Mouse (Mus musculus): ENCODE data around the gene Gm20388. TPM values are rescaled to one million over a fixed set of nuclear protein-coding genes. Genes with fewer than 3 reads are reported as not detected.

The Gm20388 gene
- total RNA-seq, 1 experiment, result 27.0 TPM

GRCm38 (mm10) chr8:122329553-122330239, 2419.1 kb downstream of the Gm20388 start:
- H3K36me3 ChIP-seq (ENCODE audit: control insufficient read depth, insufficient read depth, low read length, poor library complexity, severe bottlenecking), result no peaks in the 10 kb centered on the region
- DNase-seq (ENCODE audit: low read depth, low spot score), result no peak
- H3K4me1 ChIP-seq (ENCODE audit: control insufficient read depth in 2 of 2, insufficient read depth in 2 of 2, low read length in 2 of 2, poor library complexity in 1 of 2), result peaks cover 0 to 5% of the 10 kb centered on the region in 2 experiments; a peak in 2 of 4 replicates
- H3K27ac ChIP-seq (ENCODE audit: insufficient read depth, low read depth, low read length, poor library complexity, severe bottlenecking), result no peak overlapping the region
- H3K9me3 ChIP-seq (ENCODE audit: control insufficient read depth, insufficient read depth, low read depth, low read length), result no peaks in the 10 kb centered on the region
- H3K9ac ChIP-seq (ENCODE audit: insufficient read depth, low read depth, low read length, poor library complexity, severe bottlenecking), result no peak overlapping the region
- no peak for TF ChIP-seq MAFK (IDR thresholded peaks at IDR 0.05; ENCODE audit: insufficient read depth, low read depth, low read length)
- no peak for TF ChIP-seq ZC3H11A (IDR thresholded peaks at IDR 0.05; ENCODE audit: borderline replicate concordance, low read depth, low read length)
- no peak for TF ChIP-seq ZNF384 (IDR thresholded peaks at IDR 0.05; ENCODE audit: low read depth, low read length)
- TF ChIP-seq CHD2 (IDR thresholded peaks at IDR 0.05; ENCODE audit: low read depth, low read length), result no peak
- TF ChIP-seq HCFC1 (IDR thresholded peaks at IDR 0.05; ENCODE audit: borderline replicate concordance, insufficient read depth, low read length), result no peak
- in situ Hi-C loops (cut with MboI; ENCODE audit: low sequenced_read_pairs in 2 of 2, unreplicated experiment in 2 of 2), result loop anchor here in 1 of 2 experiments (10.0 kb wide), 1 partner anchor 55 kb away; no protein-coding TSS in a partner anchor
- H3K4me3 ChIP-seq (ENCODE audit: insufficient read depth in 1 of 2, low read depth in 1 of 2, low read length in 2 of 2, poor library complexity in 1 of 2, severe bottlenecking in 1 of 2), result no peak overlapping the region

- Histone ChIP-seq H3K9ac (ENCODE audit: insufficient read depth, low read depth, low read length, poor library complexity, severe bottlenecking) (no peak overlapping the region), H3K27ac (ENCODE audit: insufficient read depth, low read depth, low read length, poor library complexity, severe bottlenecking) (no peak overlapping the region)
Observed at GRCm38 (mm10) chr8:122330446-122331133, 2419.9 kb downstream of the Gm20388 start.

GRCm38 (mm10) chr8:122331134-122331523, 2420.5 kb downstream of the Gm20388 start:
- no peaks in the 10 kb centered on the region for H3K36me3 ChIP-seq (ENCODE audit: control insufficient read depth, insufficient read depth, low read length, poor library complexity, severe bottlenecking)
- no peak for TF ChIP-seq MAFK (IDR thresholded peaks at IDR 0.05; ENCODE audit: insufficient read depth, low read depth, low read length)
- TF ChIP-seq ZNF384 (IDR thresholded peaks at IDR 0.05; ENCODE audit: low read depth, low read length), result no peak
- no peak for TF ChIP-seq HCFC1 (IDR thresholded peaks at IDR 0.05; ENCODE audit: borderline replicate concordance, insufficient read depth, low read length)
- no peak for TF ChIP-seq ZC3H11A (IDR thresholded peaks at IDR 0.05; ENCODE audit: borderline replicate concordance, low read depth, low read length)
- no peak for TF ChIP-seq CHD2 (IDR thresholded peaks at IDR 0.05; ENCODE audit: low read depth, low read length)
- DNase-seq (ENCODE audit: low read depth, low spot score), result no peak
- no peak overlapping the region for H3K4me3 ChIP-seq (ENCODE audit: insufficient read depth in 1 of 2, low read depth in 1 of 2, low read length in 2 of 2, poor library complexity in 1 of 2, severe bottlenecking in 1 of 2)
- H3K4me1 ChIP-seq (ENCODE audit: control insufficient read depth in 2 of 2, insufficient read depth in 2 of 2, low read length in 2 of 2, poor library complexity in 1 of 2), result peaks cover 0 to 5% of the 10 kb centered on the region in 2 experiments; a peak in 1 of 4 replicates
- no peak overlapping the region for H3K9ac ChIP-seq (ENCODE audit: insufficient read depth, low read depth, low read length, poor library complexity, severe bottlenecking)
- in situ Hi-C loops (cut with MboI; ENCODE audit: low sequenced_read_pairs in 2 of 2, unreplicated experiment in 2 of 2), result loop anchor here in 1 of 2 experiments (10.0 kb wide), 1 partner anchor 56 kb away; no protein-coding TSS in a partner anchor
- no peak overlapping the region for H3K27ac ChIP-seq (ENCODE audit: insufficient read depth, low read depth, low read length, poor library complexity, severe bottlenecking)
- H3K9me3 ChIP-seq (ENCODE audit: control insufficient read depth, insufficient read depth, low read depth, low read length), result no peaks in the 10 kb centered on the region

More at GRCm38 (mm10) chr8:122330446-122331133, 2419.9 kb downstream of the Gm20388 start:
- in situ Hi-C loops (cut with MboI; ENCODE audit: low sequenced_read_pairs in 2 of 2, unreplicated experiment in 2 of 2), result loop anchor here in 1 of 2 experiments (10.0 kb wide), 1 partner anchor 56 kb away; no protein-coding TSS in a partner anchor
- Histone ChIP-seq H3K4me1 (ENCODE audit: control insufficient read depth in 2 of 2, insufficient read depth in 2 of 2, low read length in 2 of 2, poor library complexity in 1 of 2) (peaks cover 0 to 5% of the 10 kb centered on the region in 2 experiments; a peak in 1 of 4 replicates), H3K9me3 (ENCODE audit: control insufficient read depth, insufficient read depth, low read depth, low read length) (no peaks in the 10 kb centered on the region), H3K36me3 (ENCODE audit: control insufficient read depth, insufficient read depth, low read length, poor library complexity, severe bottlenecking) (no peaks in the 10 kb centered on the region), H3K4me3 (ENCODE audit: insufficient read depth in 1 of 2, low read depth in 1 of 2, low read length in 2 of 2, poor library complexity in 1 of 2, severe bottlenecking in 1 of 2) (no peak overlapping the region)
- TF ChIP-seq ZNF384 (IDR thresholded peaks at IDR 0.05; ENCODE audit: low read depth, low read length), result no peak
- TF ChIP-seq CHD2 (IDR thresholded peaks at IDR 0.05; ENCODE audit: low read depth, low read length), result no peak
- no peak for TF ChIP-seq ZC3H11A (IDR thresholded peaks at IDR 0.05; ENCODE audit: borderline replicate concordance, low read depth, low read length)
- no peak for TF ChIP-seq HCFC1 (IDR thresholded peaks at IDR 0.05; ENCODE audit: borderline replicate concordance, insufficient read depth, low read length)
- TF ChIP-seq MAFK (IDR thresholded peaks at IDR 0.05; ENCODE audit: insufficient read depth, low read depth, low read length), result no peak
- DNase-seq (ENCODE audit: low read depth, low spot score), result no peak

GRCm38 (mm10) chr8:122332753-122333506, 2422.3 kb downstream of the Gm20388 start:
- Histone ChIP-seq H3K4me3 (ENCODE audit: insufficient read depth in 1 of 2, low read depth in 1 of 2, low read length in 2 of 2, poor library complexity in 1 of 2, severe bottlenecking in 1 of 2) (no peak overlapping the region), H3K4me1 (ENCODE audit: control insufficient read depth in 2 of 2, insufficient read depth in 2 of 2, low read length in 2 of 2, poor library complexity in 1 of 2) (peaks cover 0 to 5% of the 10 kb centered on the region in 2 experiments; a peak in 1 of 4 replicates), H3K36me3 (ENCODE audit: control insufficient read depth, insufficient read depth, low read length, poor library complexity, severe bottlenecking) (no peaks in the 10 kb centered on the region), H3K9me3 (ENCODE audit: control insufficient read depth, insufficient read depth, low read depth, low read length) (no peaks in the 10 kb centered on the region), H3K9ac (ENCODE audit: insufficient read depth, low read depth, low read length, poor library complexity, severe bottlenecking) (no peak overlapping the region), H3K27ac (ENCODE audit: insufficient read depth, low read depth, low read length, poor library complexity, severe bottlenecking) (no peak overlapping the region)
- peak; percentile 69 for DNase-seq (ENCODE audit: low read depth, low spot score)
- no peak for TF ChIP-seq MAFK (IDR thresholded peaks at IDR 0.05; ENCODE audit: insufficient read depth, low read depth, low read length)
- TF ChIP-seq ZC3H11A (IDR thresholded peaks at IDR 0.05; ENCODE audit: borderline replicate concordance, low read depth, low read length), result peak; percentile 85
- peak; percentile 35; the same call in 1 of the 2 replicates for TF ChIP-seq HCFC1 (IDR thresholded peaks at IDR 0.05; ENCODE audit: borderline replicate concordance, insufficient read depth, low read length)
- TF ChIP-seq ZNF384 (IDR thresholded peaks at IDR 0.05; ENCODE audit: low read depth, low read length), result no peak
- in situ Hi-C loops (cut with MboI; ENCODE audit: low sequenced_read_pairs in 2 of 2, unreplicated experiment in 2 of 2), result loop anchor here in 1 of 2 experiments (10.0 kb wide), 1 partner anchor 58 kb away; no protein-coding TSS in a partner anchor
